8 mouse cellular contexts compared by ENCODE assay signal in genomic region chr5:123377120-123377955, GRCm38 (mm10). TPM values are rescaled to one million over a fixed set of nuclear protein-coding genes. Genes with fewer than 3 reads are reported as not detected.
DNase-seq lines count a peak whose midpoint lies in the region; ATAC-seq and TF ChIP-seq lines count a peak whose summit lies in the region.

No protein-coding gene starts in this region.

- peak; percentile 98 for DNase-seq in midbrain, embryonic 11.5 days (ENCODE audit: low spot score, missing footprints)
- peak; percentile 67 for DNase-seq in cerebellum, adult 11-12 months
- DNase-seq in forelimb bud, embryonic 11.5 days (ENCODE audit: low read depth, low spot score): peak; percentile 73
- DNase-seq in layer of hippocampus, postnatal 14 days (ENCODE audit: low spot score in 2 of 2): peak; percentile 77 to 84
- DNase-seq in lung, postnatal 36 days: peak; percentile 91
- DNase-seq in spleen, adult 2 months (ENCODE audit: low read depth in 1 of 2, low spot score in 2 of 2): peak in 1 of 2 experiments; percentile 83

- peak; percentile 85; the same call in 1 of the 2 replicates for TF ChIP-seq CTCF in spleen, adult 2 months (IDR thresholded peaks at IDR 0.05; ENCODE audit: extremely low read depth, insufficient read depth, insufficient read length, insufficient replicate concordance)

- H3K4me2 ChIP-seq in midbrain, embryonic 11.5 days: no peak overlapping the region
- no peak overlapping the region for H3K4me2 ChIP-seq in midbrain, embryonic 16.5 days (ENCODE audit: low read length)

- H3K36me3 ChIP-seq in midbrain, embryonic 11.5 days (ENCODE audit: control insufficient read depth, insufficient read depth, low read length): peaks cover 14% of the 10 kb centered on the region
- peaks cover 11% of the 10 kb centered on the region for H3K36me3 ChIP-seq in midbrain, embryonic 16.5 days (ENCODE audit: control insufficient read depth, insufficient read depth, low read length)
- H3K36me3 ChIP-seq in spleen, adult 2 months (ENCODE audit: control insufficient read depth, insufficient read depth, low read length): peaks cover 8% of the 10 kb centered on the region

- no peak overlapping the region for H3K9ac ChIP-seq in midbrain, embryonic 11.5 days (ENCODE audit: low read length)
- H3K9ac ChIP-seq in midbrain, embryonic 16.5 days (ENCODE audit: low read depth, low read length): no peak overlapping the region

- no peaks in the 10 kb centered on the region for H3K4me1 ChIP-seq in midbrain, embryonic 11.5 days (ENCODE audit: control insufficient read depth, insufficient read depth, low read length)
- no peaks in the 10 kb centered on the region; the same call in 1 of the 2 replicates for H3K4me1 ChIP-seq in midbrain, embryonic 16.5 days (ENCODE audit: control insufficient read depth, insufficient read depth, low read length)
- H3K4me1 ChIP-seq in spleen, adult 2 months (ENCODE audit: control insufficient read depth, insufficient read depth, insufficient read length): peaks cover 15% of the 10 kb centered on the region; the same call in 1 of the 2 replicates

- no peak for TF ChIP-seq POLR2A in spleen, adult 2 months (IDR thresholded peaks at IDR 0.05; ENCODE audit: low read depth, low read length)

- 70% methylated on average over 15 of the region's 15 CpGs for WGBS in midbrain, embryonic 11.5 days
- WGBS in midbrain, embryonic 16.5 days: 67% methylated on average over 15 of the region's 15 CpGs
- 51% methylated on average over 15 of the region's 15 CpGs for WGBS in spleen, adult 2 months

- 0 out of 2 replicates have a peak, but pooled peaks have one; percentile 40 for ATAC-seq in midbrain, embryonic 11.5 days (ENCODE audit: low FRiP score)
- ATAC-seq in midbrain, embryonic 16.5 days: no peak
- ATAC-seq in hematopoietic stem cell, adult 5-6 weeks (replicated peaks in 1 of 2; ENCODE audit: insufficient read depth in 1 of 2, low FRiP score in 2 of 2, low TSS enrichment in 1 of 2, low read depth in 1 of 2, poor library complexity in 2 of 2, severe bottlenecking in 2 of 2): peak; percentile 54 to 63

- H3K9me3 ChIP-seq in midbrain, embryonic 11.5 days (ENCODE audit: control insufficient read depth, low read length): no peaks in the 10 kb centered on the region
- no peaks in the 10 kb centered on the region for H3K9me3 ChIP-seq in midbrain, embryonic 16.5 days (replicated peaks; ENCODE audit: control insufficient read depth, low read length, poor library complexity, severe bottlenecking)

- no peak overlapping the region for H3K27ac ChIP-seq in midbrain, embryonic 11.5 days (ENCODE audit: low read depth, low read length)
- H3K27ac ChIP-seq in midbrain, embryonic 16.5 days (ENCODE audit: low read length): no peak overlapping the region
- peak overlapping the region; percentile 17 for H3K27ac ChIP-seq in spleen, adult 2 months (ENCODE audit: insufficient read depth, low read length)

- no peak overlapping the region for H3K4me3 ChIP-seq in midbrain, embryonic 11.5 days (ENCODE audit: low read depth, low read length)
- H3K4me3 ChIP-seq in midbrain, embryonic 16.5 days (ENCODE audit: low read depth, low read length): no peak overlapping the region
- no peak overlapping the region for H3K4me3 ChIP-seq in spleen, adult 2 months (ENCODE audit: extremely low read depth, insufficient read depth, insufficient read length)

- no peaks in the 10 kb centered on the region for H3K27me3 ChIP-seq in midbrain, embryonic 11.5 days (ENCODE audit: control insufficient read depth, insufficient read depth, low read length)
- H3K27me3 ChIP-seq in midbrain, embryonic 16.5 days (ENCODE audit: control insufficient read depth, insufficient read depth, low read depth, low read length): no peaks in the 10 kb centered on the region
- H3K27me3 ChIP-seq in spleen, adult 2 months (ENCODE audit: control insufficient read depth, insufficient read depth, low read length): no peaks in the 10 kb centered on the region

RNA-seq across cellular contexts. Expression of gene Mlxip, which starts 17.3 kb away (rescaled TPM):
- 15.5 and 18.3 TPM in 2 replicates for polyA plus RNA-seq in midbrain, embryonic 11.5 days (2014; fragmentation: Nextera tagmentation; extraction: Ambion mirVana)
- polyA plus RNA-seq in midbrain, embryonic 16.5 days (2015; fragmentation: Nextera tagmentation; extraction: Ambion mirVana): 15.5 and 19.0 TPM in 2 replicates
- 16.0 and 25.1 TPM in 2 replicates for total RNA-seq in hematopoietic stem cell, adult 5-6 weeks (2017)
- 10 to 100 TPM; 22.9 to 25.2 TPM for total RNA-seq in layer of hippocampus, postnatal 14 days (2021)
- polyA plus RNA-seq in spleen, adult 2 months (2012; rRNA removed): 87.1 and 113 TPM in 2 replicates

RNA-seq across cellular contexts. Expression of gene Bcl7a, which starts 33.7 kb away (rescaled TPM):
- 45.3 and 48.4 TPM in 2 replicates for polyA plus RNA-seq in midbrain, embryonic 11.5 days (2014; fragmentation: Nextera tagmentation; extraction: Ambion mirVana)
- polyA plus RNA-seq in midbrain, embryonic 16.5 days (2015; fragmentation: Nextera tagmentation; extraction: Ambion mirVana): 34.1 and 36.7 TPM in 2 replicates
- 16.3 and 19.4 TPM in 2 replicates for total RNA-seq in hematopoietic stem cell, adult 5-6 weeks (2017)
- 10 to 100 TPM; 66.9 TPM for total RNA-seq in layer of hippocampus, postnatal 14 days (2021)
- polyA plus RNA-seq in spleen, adult 2 months (2012; rRNA removed): 12.4 and 12.8 TPM in 2 replicates
